Mouse (Mus musculus) megakaryocyte, adult 5-6 weeks (primary cell): ENCODE data around the gene Dbh. TPM values are rescaled to one million over a fixed set of nuclear protein-coding genes. Genes with fewer than 3 reads are reported as not detected.

Source experiments
- ATAC-seq: 2 replicates; pipeline ENCODE4 v1.8.0; 2016; ENCODE audit warnings: mild to moderate bottlenecking, inconsistent platforms; ENCODE audit not compliant: poor library complexity, severe bottlenecking
- total RNA-seq, 2 experiments: library from RNA; stranded (forward) in 1 of 2; stranded (reverse) in 1 of 2; fragments of 153-499, 151-499 nt in 1 of 2; fragments of 221-1000, 200-1000 nt in 1 of 2; gene quantifications; 2 replicates each; pipeline versions ENCODE4 v1.2.3 to v1.2.4; 2015 to 2017

The Dbh gene
- total RNA-seq, 2 experiments from 2014 or later = not detected

GRCm38 (mm10) chr2:27215537-27215936 lies 50.5 kb downstream of the Dbh start:
- ATAC-seq = no peak

DNA sequence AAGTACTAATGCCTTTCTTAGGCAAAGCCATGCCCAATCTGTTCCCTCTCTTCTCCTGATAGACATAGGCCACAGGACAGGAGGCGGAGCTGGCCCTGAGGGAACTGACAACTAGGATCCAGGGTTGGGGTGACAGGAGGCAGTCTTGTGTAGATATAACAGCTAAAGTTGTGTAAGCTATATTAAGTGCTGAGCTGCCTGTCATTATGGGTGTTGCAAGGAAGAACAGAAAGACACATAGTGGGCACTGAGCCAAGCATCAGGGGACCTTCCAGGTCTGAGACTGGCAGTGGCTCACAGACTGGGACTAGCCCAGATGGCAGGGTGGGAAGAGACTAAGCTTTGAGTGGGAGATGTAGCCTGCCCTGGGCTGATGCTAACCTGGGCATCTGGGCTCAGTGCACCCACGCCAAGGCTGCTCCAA lies 53.1 kb downstream of the Dbh start:
- ATAC-seq = no peak

DNA sequence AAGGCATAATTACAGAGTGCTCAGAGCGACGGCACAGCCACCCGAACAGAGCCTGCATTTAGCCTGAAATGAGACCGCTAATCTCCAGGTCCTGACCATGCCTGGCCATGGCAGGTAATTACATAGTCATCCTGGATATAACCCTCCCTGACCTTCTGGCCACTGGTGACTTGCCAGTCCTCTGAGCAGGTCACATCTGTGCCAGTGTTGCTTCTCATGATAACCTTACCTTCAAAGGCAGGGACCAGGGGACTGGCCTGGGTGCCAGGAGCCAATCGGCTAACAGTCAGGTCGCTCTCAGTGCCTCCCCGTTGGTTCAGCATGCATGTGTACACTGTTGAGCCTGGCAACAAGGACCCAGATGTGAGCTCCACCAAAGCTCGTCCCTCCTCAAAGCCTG lies 53.5 kb downstream of the Dbh start:
- no peak for ATAC-seq

DNA sequence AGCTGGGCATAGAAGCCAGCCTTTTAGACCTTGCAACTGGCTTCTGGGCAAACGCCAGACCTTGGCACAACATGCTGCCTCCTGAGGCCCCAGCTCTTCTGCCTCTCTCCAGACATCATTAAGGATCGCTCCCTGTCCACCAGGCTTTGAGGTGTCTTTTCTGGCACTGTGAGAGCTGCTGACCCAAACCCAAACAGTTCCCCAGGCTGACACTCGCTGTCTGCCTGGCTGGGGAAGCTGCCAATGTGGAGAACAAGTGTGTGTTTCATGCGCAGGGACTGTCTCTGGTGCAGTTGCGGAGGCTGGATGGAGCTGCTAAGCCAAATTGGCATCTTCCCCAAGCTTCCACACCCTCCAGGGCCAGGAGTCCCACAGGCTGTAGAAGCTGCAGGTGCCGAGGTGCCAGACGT lies 58.0 kb downstream of the Dbh start:
- no peak for ATAC-seq

GRCm38 (mm10) chr2:27226572-27226971 lies 61.5 kb downstream of the Dbh start:
- no peak for ATAC-seq

GRCm38 (mm10) chr2:27228809-27229480 lies 63.9 kb downstream of the Dbh start:
- ATAC-seq = no peak

DNA sequence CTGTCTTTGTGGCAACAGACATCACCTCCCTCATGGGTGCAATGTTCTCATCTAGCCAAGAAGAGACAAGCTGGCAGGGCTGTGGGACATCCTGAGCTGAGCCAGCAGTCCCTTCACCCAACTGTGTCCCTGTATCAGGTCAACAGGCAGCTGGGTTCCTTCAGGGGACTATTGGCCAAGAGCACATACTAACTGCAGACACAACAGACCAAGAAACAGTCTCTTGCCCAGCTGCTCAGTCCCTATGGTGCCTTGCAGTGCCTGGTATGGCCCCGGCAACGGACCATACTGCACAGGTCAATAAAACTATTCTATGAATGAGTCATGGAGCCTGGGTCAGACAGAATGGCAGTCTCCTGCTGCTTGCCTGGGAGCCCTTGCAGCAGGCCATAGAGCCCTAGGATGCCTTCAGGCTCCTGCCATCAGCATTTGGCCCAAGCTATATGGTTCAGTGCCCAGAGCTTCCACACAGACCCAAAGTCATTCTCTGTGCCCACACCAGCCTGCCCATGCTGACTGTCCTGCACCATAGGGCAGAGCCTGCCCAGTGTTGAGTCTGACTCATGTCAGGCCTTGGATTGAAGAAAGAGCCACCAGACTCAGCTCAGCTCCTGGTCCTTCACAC lies 64.6 kb downstream of the Dbh start:
- no peak for ATAC-seq

DNA sequence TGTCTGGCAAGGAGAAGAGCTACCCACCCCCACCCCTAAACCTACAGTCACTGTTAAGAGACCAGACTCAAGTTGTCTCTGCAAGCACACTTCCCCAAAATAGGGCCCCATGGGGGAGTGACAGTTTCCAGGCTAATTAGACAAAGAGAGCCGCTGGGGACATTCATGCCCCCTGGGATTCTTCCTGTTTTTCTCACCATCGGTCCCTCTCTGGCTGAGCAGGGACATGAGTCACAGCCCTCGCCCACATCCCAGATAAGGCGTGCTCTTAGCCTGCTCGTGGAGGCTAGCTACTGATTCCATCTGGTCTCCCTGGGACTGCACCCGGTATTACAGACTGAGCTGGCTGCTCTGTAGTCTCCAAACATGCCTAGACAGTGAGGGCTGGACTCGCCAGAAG lies 67.3 kb downstream of the Dbh start:
- ATAC-seq = peak; percentile 71

Other genes starting within 250 kb of the Dbh start
- gene Surf2, start 248.9 kb upstream of the Dbh start, total RNA-seq (2015) = 31.3 and 35.6 TPM in 2 replicates
- 34.0 and 34.5 TPM in 2 replicates for gene Surf2, start 248.9 kb upstream of the Dbh start, total RNA-seq (2017)
- 102 and 106 TPM in 2 replicates for gene Surf1, start 248.7 kb upstream of the Dbh start, total RNA-seq (2015)
- 61.3 and 77.4 TPM in 2 replicates for gene Surf1, start 248.7 kb upstream of the Dbh start, total RNA-seq (2017)
- 95.0 and 100 TPM in 2 replicates for gene Surf4, start 231.3 kb upstream of the Dbh start, total RNA-seq (2015)
- 86.1 and 98.4 TPM in 2 replicates for gene Surf4, start 231.3 kb upstream of the Dbh start, total RNA-seq (2017)
- 0.16 and 0.60 TPM in 2 replicates for gene Stkld1, start 231.2 kb upstream of the Dbh start, total RNA-seq (2015)
- not detected in 2 replicates for gene Stkld1, start 231.2 kb upstream of the Dbh start, total RNA-seq (2017)
- gene Rexo4, start 200.8 kb upstream of the Dbh start, total RNA-seq (2015) = 19.4 and 21.1 TPM in 2 replicates
- gene Rexo4, start 200.8 kb upstream of the Dbh start, total RNA-seq (2017) = 69.1 and 72.6 TPM in 2 replicates
- gene Adamts13, start 191.8 kb upstream of the Dbh start, total RNA-seq (2015) = 0.04 TPM in 1 of 2 replicates, not detected in the other
- 0.24 and 0.95 TPM in 2 replicates for gene Adamts13, start 191.8 kb upstream of the Dbh start, total RNA-seq (2017)
- gene Cacfd1, start 155.3 kb upstream of the Dbh start, total RNA-seq (2015) = 11.9 and 14.9 TPM in 2 replicates
- gene Cacfd1, start 155.3 kb upstream of the Dbh start, total RNA-seq (2017) = 4.7 and 7.5 TPM in 2 replicates
- 23.0 and 23.3 TPM in 2 replicates for gene Slc2a6, start 137.2 kb upstream of the Dbh start, total RNA-seq (2015)
- gene Slc2a6, start 137.2 kb upstream of the Dbh start, total RNA-seq (2017) = 39.1 and 40.0 TPM in 2 replicates
- gene Mymk, start 93.1 kb upstream of the Dbh start, total RNA-seq (2015) = not detected in 2 replicates
- gene Mymk, start 93.1 kb upstream of the Dbh start, total RNA-seq (2017) = not detected in 2 replicates
- not detected in 2 replicates for gene Adamtsl2, start 85.9 kb upstream of the Dbh start, total RNA-seq (2015)
- gene Adamtsl2, start 85.9 kb upstream of the Dbh start, total RNA-seq (2017) = not detected in 2 replicates
- not detected in 2 replicates for gene Fam163b, start 22.7 kb upstream of the Dbh start, total RNA-seq (2015)
- not detected in 2 replicates for gene Fam163b, start 22.7 kb upstream of the Dbh start, total RNA-seq (2017)
- not detected in 2 replicates for gene Sardh, start 83.1 kb downstream of the Dbh start, total RNA-seq (2015)
- 2.0 TPM in 1 of 2 replicates, not detected in the other for gene Sardh, start 83.1 kb downstream of the Dbh start, total RNA-seq (2017)